ENCODE assay signal across 25 mouse cellular contexts in genomic region chr8:73270991-73271390, GRCm38 (mm10).
"Had no signal": no experiment of that assay in that cellular context is flagged by ENCODE, and none has a peak within 500 bp of the region (broad histone marks: within the 10 kb centered on the region; RNA-seq: fewer than 3 reads in every experiment).

No protein-coding gene starts in this region.

- H3K36me3 ChIP-seq: embryonic facial prominence, embryonic 10.5 days; embryonic facial prominence, embryonic 12.5 days; embryonic facial prominence, embryonic 13.5 days; embryonic facial prominence, embryonic 15.5 days; forebrain, embryonic 10.5 days; forebrain, embryonic 15.5 days; heart, embryonic 10.5 days had no signal

- H3K9me3 ChIP-seq: embryonic facial prominence, embryonic 10.5 days; embryonic facial prominence, embryonic 12.5 days; embryonic facial prominence, embryonic 13.5 days; embryonic facial prominence, embryonic 15.5 days; forebrain, embryonic 13.5 days; forebrain, embryonic 15.5 days; heart, embryonic 10.5 days had no signal

- H3K27ac ChIP-seq: embryonic facial prominence, embryonic 10.5 days; embryonic facial prominence, embryonic 12.5 days; embryonic facial prominence, embryonic 13.5 days; embryonic facial prominence, embryonic 15.5 days; forebrain, embryonic 10.5 days; forebrain, embryonic 13.5 days; forebrain, embryonic 15.5 days; gastrocnemius, adult 2 months; heart, adult 2 months; heart, embryonic 10.5 days had no signal

- H3K4me1 ChIP-seq: embryonic facial prominence, embryonic 10.5 days; embryonic facial prominence, embryonic 12.5 days; embryonic facial prominence, embryonic 13.5 days; embryonic facial prominence, embryonic 15.5 days; forebrain, embryonic 10.5 days; forebrain, embryonic 13.5 days; forebrain, embryonic 15.5 days had no signal

- ATAC-seq: forebrain, embryonic 13.5 days; forebrain, embryonic 15.5 days; forebrain, embryonic 16.5 days; forebrain, postnatal 0 days had no signal

- H3K4me2 ChIP-seq: embryonic facial prominence, embryonic 12.5 days; embryonic facial prominence, embryonic 13.5 days; embryonic facial prominence, embryonic 15.5 days; forebrain, embryonic 13.5 days; forebrain, embryonic 15.5 days had no signal

- H3K9ac ChIP-seq: embryonic facial prominence, embryonic 12.5 days; embryonic facial prominence, embryonic 13.5 days; embryonic facial prominence, embryonic 15.5 days; forebrain, embryonic 13.5 days; forebrain, embryonic 15.5 days; forebrain, postnatal 0 days had no signal

- DNase-seq: cerebellum, adult 9-10 months; cerebellum, adult 9-11 months; cerebellum, postnatal 14 days; cerebellum, postnatal 25 days; cerebellum, postnatal 36 days; embryo, embryonic 11 days; forebrain, postnatal 0 days; gastrocnemius, adult 2 months; gastrocnemius, postnatal 10 days; gastrocnemius, postnatal 14 days; gastrocnemius, postnatal 25 days; gastrocnemius, postnatal 36 days; heart, adult 11 months; heart, adult 18-20 months; heart, adult 2 months had no signal

- H3K27me3 ChIP-seq: embryonic facial prominence, embryonic 12.5 days; embryonic facial prominence, embryonic 13.5 days; embryonic facial prominence, embryonic 15.5 days; forebrain, embryonic 13.5 days; forebrain, embryonic 15.5 days had no signal

- H3K4me3 ChIP-seq: embryonic facial prominence, embryonic 10.5 days; embryonic facial prominence, embryonic 12.5 days; embryonic facial prominence, embryonic 13.5 days; embryonic facial prominence, embryonic 15.5 days; erythroblast, embryonic 14.5 days; forebrain, embryonic 10.5 days; forebrain, embryonic 13.5 days; forebrain, embryonic 15.5 days; gastrocnemius, adult 2 months; heart, adult 2 months; heart, embryonic 10.5 days had no signal
